Mouse (Mus musculus) liver, adult 2 months (tissue): Measurements from ENCODE around the gene Wars2.

Source experiments
- CTCF ChIP-seq: fragments of 200-500 bp; IDR thresholded peaks from 2 replicates; pipeline ENCODE4 v1.5.1; 2011; ENCODE audit warnings: low read depth, low read length, control low read depth
- POLR2A ChIP-seq: fragments of 200-500 bp; IDR thresholded peaks from 2 replicates; pipeline ENCODE4 v1.6.1; 2011; ENCODE audit warnings: low read length, control low read depth; ENCODE audit not compliant: insufficient read depth; ENCODE audit errors: extremely low read depth

DNA sequence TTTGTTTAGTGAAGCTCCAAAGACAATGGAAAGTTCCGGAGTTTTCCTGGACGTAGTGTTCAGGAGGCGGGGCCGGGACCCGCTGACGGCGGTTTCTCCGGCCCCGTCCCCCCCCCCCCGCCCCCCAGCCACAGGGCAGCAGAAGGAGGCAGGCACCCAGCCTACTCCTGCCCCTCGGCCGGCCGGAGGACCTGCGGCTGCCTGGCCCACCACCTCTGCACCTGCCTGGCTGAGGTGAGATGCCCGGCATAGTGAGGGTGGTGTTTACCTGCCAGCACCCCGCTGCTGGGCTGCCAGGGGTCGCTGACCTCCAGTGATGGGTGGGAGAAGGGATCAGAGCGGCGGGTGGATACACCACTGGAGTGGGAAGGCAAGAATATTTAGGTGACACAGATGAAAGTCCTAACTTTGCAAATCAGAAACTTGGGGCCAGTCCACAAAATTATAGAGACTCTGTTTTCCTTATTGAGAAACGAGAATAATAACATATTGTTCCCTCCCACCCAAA is 99.4 kb downstream of the Wars2 start, which contains the start of gene Tbx15:
- TF ChIP-seq POLR2A = no peak
- TF ChIP-seq CTCF = no peak
